Mouse (Mus musculus): Measurements from ENCODE around the gene Ccnj.

DNA sequence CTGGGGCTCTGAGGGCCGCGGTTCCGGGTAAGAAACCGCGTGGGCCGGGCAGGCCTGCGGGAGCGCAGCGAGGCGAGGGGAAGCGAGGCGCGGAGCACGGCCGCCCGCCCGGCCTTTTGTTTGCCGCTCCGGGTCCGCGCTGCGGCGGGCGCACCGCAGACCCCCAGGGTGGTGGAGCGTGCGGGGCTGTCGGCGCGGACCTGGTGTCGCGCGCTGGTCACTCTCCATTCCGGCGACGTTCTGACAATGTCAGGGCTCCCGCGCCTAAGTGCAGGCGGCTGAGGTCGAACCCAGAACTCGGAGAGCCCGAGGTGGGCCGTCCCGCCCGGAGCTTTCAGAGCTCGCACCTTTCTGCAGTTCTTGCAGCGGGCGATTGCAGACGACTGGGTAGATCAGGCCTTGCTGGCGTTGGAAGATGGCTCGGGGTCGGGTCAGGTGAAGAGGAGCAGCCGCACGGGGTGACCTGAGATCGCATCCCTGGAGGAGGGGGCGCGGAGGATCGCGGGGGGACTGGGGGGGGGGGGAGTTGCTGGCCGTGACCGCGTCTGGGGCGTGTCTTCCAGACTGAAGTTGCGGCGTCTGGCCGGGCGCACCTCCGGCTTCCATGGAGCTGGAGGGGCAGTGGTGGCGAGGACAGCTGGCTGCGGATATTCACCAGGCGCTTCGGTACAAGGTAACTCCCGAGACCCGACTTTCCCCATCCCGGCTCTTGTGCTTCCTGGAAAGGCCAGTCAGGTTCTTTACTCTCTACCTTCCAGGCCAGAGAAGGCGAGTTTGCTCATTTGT, 530 bp downstream of the Ccnj start:
- TF ChIP-seq POLR2A (IDR thresholded peaks at IDR 0.05; ENCODE audit: extremely low read depth, insufficient read depth, low read length) (no peak), CTCF (IDR thresholded peaks at IDR 0.05; ENCODE audit: low read depth, low read length) (no peak)
